Mouse (Mus musculus) kidney, embryonic 15.5 days (tissue): Measurements from ENCODE around the gene Rab39b. TPM values are rescaled to one million over a fixed set of nuclear protein-coding genes. Genes with fewer than 3 reads are reported as not detected.

Source experiments
- ATAC-seq: fragments of 200-750 bp; cut with Nextera tagmentation; replicated peaks from 2 replicates; pipeline ENCODE4 v1.8.0; 2017; ENCODE audit warnings: moderate TSS enrichment; ENCODE audit not compliant: low FRiP score
- H3K27ac ChIP-seq: fragments of 300-500 bp; sonication (generic); 2 replicates; pipeline ENCODE4 v1.5.1; 2015; ENCODE audit warnings: mild to moderate bottlenecking, inconsistent platforms
- H3K27me3 ChIP-seq: fragments of 300-500 bp; sonication (generic); 2 replicates; pipeline ENCODE4 v1.6.1; 2015; ENCODE audit warnings: inconsistent platforms
- H3K36me3 ChIP-seq: fragments of 300-500 bp; sonication (generic); 2 replicates; pipeline ENCODE4 v1.6.1; 2015; ENCODE audit warnings: inconsistent platforms
- H3K4me1 ChIP-seq: fragments of 300-500 bp; sonication (generic); 2 replicates; pipeline ENCODE4 v1.6.1; 2015; ENCODE audit warnings: inconsistent platforms
- H3K4me2 ChIP-seq: fragments of 300-500 bp; sonication (generic); 2 replicates; pipeline ENCODE4 v1.6.1; 2015; ENCODE audit warnings: moderate library complexity, mild to moderate bottlenecking, inconsistent platforms
- H3K4me3 ChIP-seq: fragments of 300-500 bp; sonication (generic); replicated peaks from 2 replicates; pipeline ENCODE4 v1.5.1; 2015; ENCODE audit warnings: mild to moderate bottlenecking, inconsistent platforms
- H3K9ac ChIP-seq: fragments of 300-500 bp; sonication (generic); 2 replicates; pipeline ENCODE4 v1.6.1; 2015; ENCODE audit warnings: mild to moderate bottlenecking, inconsistent platforms
- H3K9me3 ChIP-seq: fragments of 300-500 bp; sonication (generic); replicated peaks from 2 replicates; pipeline ENCODE4 v1.6.1; 2016; ENCODE audit warnings: inconsistent platforms
- WGBS: fragments of 180-500 bp; shearing (Covaris S2); methylation state at CpG from one replicate; pipeline ENCODE4 v1.1.7; 2015; ENCODE audit warnings: mixed read lengths; 5-methylcytosine and 5-hydroxymethylcytosine counted together
- polyA plus RNA-seq: library from polyadenylated mRNA; unstranded; fragments of >200 nt; fragmentation: Nextera tagmentation; extraction: Ambion mirVana; gene quantifications from 2 replicates; pipeline ENCODE4 v1.2.1, GENCODE M21; 2015

Gene Rab39b
- 2.3 and 2.8 TPM in 2 replicates for polyA plus RNA-seq

DNA sequence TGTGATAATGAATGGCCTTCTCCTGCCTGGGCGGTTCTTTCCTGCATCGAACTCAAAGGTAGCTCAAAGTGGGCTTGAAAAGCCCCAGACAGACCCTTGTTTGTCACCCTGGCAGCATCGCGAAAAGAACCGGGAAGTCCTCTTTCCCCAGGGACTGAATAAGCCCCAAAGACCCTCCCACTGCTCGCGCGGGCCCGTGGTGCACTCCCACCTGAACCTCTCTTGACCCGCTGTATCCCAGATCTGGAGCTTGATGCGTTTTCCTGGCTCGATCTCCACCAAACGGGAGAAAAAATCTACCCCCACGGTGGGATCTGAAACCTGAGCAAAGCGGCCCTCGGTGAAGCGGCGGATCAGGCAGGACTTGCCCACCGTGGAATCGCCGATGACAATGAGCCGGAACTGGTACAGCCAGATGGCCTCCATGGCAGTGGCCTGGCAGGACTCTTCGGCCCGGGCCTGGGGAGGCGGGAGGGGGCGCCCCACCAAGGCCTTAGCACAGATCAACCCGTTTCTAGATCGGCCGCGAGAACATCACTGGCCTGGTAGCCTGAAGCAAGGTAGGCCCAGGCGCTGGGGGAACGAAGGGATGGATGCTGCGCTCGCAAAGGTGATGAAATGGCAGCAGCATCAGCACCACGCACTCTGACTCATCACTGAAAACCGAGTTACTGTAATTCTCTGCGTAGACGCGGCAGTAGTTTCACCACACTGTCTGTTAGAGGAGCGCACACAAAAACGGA, at the start of gene Rab39b:
Gene Rab39b (minus strand): TSS at position 650 of the 743 bp plus-strand sequence.
- Histone ChIP-seq H3K27ac (no peak within 1 kb of the TSS), H3K9ac (no peak within 1 kb of the TSS; the same call in 1 of the 2 replicates), H3K4me1 (no peaks in the 10 kb centered on the region), H3K4me3 (peak within 1 kb of the TSS; percentile 54), H3K9me3 (no peaks in the 10 kb centered on the region), H3K4me2 (peak within 1 kb of the TSS; percentile 73), H3K36me3 (no peaks in the 10 kb centered on the region), H3K27me3 (no peaks in the 10 kb centered on the region)
- 19% methylated on average over 41 of the region's 41 CpGs for WGBS
- peak; percentile 79 for ATAC-seq

DNA sequence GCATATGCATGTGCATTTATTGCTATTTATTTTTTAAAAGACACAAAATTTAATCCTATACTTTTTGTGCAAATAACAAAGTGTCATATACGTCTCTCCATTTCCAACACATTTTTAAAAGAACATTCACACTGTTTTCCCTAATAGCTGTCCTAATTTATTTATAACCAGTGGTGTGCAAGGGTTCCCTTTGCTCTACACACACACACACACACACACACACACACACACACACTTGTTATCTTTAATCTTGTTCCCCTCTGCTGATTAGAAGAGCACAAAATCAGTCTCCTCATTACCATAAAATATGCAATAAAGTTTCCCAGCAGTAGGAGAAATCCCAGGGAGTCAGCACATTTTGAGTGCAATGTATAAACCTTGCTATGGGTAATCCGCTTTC, 508 bp upstream of the Rab39b start:
- Histone ChIP-seq H3K9me3 (no peaks in the 10 kb centered on the region), H3K4me2 (no peak overlapping the region), H3K4me1 (no peaks in the 10 kb centered on the region), H3K27me3 (no peaks in the 10 kb centered on the region), H3K9ac (no peak overlapping the region), H3K27ac (no peak overlapping the region), H3K4me3 (no peak overlapping the region), H3K36me3 (no peaks in the 10 kb centered on the region)
- no peak for ATAC-seq
- 86% methylated on average over 2 of the region's 2 CpGs for WGBS

Other genes starting within 250 kb of the Rab39b start
- gene Fundc2, start 195.8 kb downstream of the Rab39b start, polyA plus RNA-seq = 50.3 and 68.0 TPM in 2 replicates
- gene F8, start 195.6 kb downstream of the Rab39b start, polyA plus RNA-seq = 2.9 and 3.4 TPM in 2 replicates
- 20.2 and 22.7 TPM in 2 replicates for gene Cmc4, start 161.6 kb downstream of the Rab39b start, polyA plus RNA-seq
- gene Mtcp1, start 161.6 kb downstream of the Rab39b start, polyA plus RNA-seq = 9.2 and 10.2 TPM in 2 replicates
- 69.2 and 71.0 TPM in 2 replicates for gene Brcc3, start 161.6 kb downstream of the Rab39b start, polyA plus RNA-seq
- gene Vbp1, start 63.9 kb downstream of the Rab39b start, polyA plus RNA-seq = 173 and 195 TPM in 2 replicates